Comparison of ENCODE assay signal across 15 mouse cellular contexts in the genomic region with DNA sequence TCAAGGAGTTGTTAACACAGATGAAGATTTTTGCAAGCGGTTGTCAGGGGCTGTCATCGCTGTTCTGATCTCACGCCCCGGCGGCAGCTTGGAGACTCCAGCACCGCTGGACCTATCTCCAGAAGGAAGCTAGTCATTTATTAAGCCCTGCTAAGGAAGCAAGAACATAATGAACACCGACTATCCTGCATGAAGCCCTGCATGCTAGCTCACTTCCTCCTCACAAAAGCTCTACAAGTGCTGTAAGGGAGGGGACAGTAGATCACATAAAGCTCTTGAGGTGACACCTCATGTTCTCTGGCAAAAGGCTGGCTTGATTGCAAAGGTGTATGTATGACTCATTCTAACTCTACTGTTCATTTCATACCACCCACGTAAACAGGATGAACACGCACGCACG. TPM values are rescaled to one million over a fixed set of nuclear protein-coding genes. Genes with fewer than 3 reads are reported as not detected.
DNase-seq lines count a peak whose midpoint lies in the region; ATAC-seq and TF ChIP-seq lines count a peak whose summit lies in the region.
"Had no signal": no experiment of that assay in that cellular context is flagged by ENCODE, and none has a peak within 500 bp of the region (broad histone marks: within the 10 kb centered on the region; RNA-seq: fewer than 3 reads in every experiment).

No protein-coding gene starts in this region.

- H3K27me3 ChIP-seq in kidney, embryonic 14.5 days (ENCODE audit: control insufficient read depth, insufficient read depth, low read length), result no peaks in the 10 kb centered on the region
- no peaks in the 10 kb centered on the region for H3K27me3 ChIP-seq in intestine, postnatal 0 days (replicated peaks; ENCODE audit: control insufficient read depth, insufficient read depth, low read length)
- H3K27me3 ChIP-seq: forebrain, embryonic 13.5 days; stomach, embryonic 15.5 days had no signal

- 80% methylated on average over 11 of the region's 11 CpGs for WGBS in kidney, embryonic 14.5 days
- WGBS in intestine, postnatal 0 days, result 57% methylated on average over 11 of the region's 11 CpGs

- DNase-seq in kidney, adult 11 months, result peak; percentile 22
- DNase-seq in thymus, postnatal 25 days, result no peak
- DNase-seq in layer of hippocampus, postnatal 10 days (ENCODE audit: low spot score in 2 of 2), result no peak
- no peak for DNase-seq in frontal cortex, postnatal 36 days (ENCODE audit: low spot score in 2 of 2)
- DNase-seq: cerebellum, adult 18-20 months; heart, adult 2 months; left cerebral cortex, postnatal 4 days; thymus, postnatal 14 days had no signal

- H3K4me2 ChIP-seq in kidney, embryonic 14.5 days (replicated peaks; ENCODE audit: low read depth, low read length), result no peak overlapping the region
- H3K4me2 ChIP-seq in intestine, postnatal 0 days (replicated peaks; ENCODE audit: low read depth), result no peak overlapping the region
- H3K4me2 ChIP-seq: forebrain, embryonic 13.5 days; liver, embryonic 11.5 days; stomach, embryonic 15.5 days had no signal

- no peak overlapping the region for H3K9ac ChIP-seq in kidney, embryonic 14.5 days (ENCODE audit: low read depth, low read length)
- no peak overlapping the region for H3K9ac ChIP-seq in intestine, postnatal 0 days (ENCODE audit: low read depth, low read length)
- H3K9ac ChIP-seq: forebrain, embryonic 13.5 days; stomach, embryonic 15.5 days had no signal

- ATAC-seq in kidney, embryonic 14.5 days (ENCODE audit: low FRiP score, low TSS enrichment), result no peak
- ATAC-seq in CD4-positive, CD25-positive, alpha-beta regulatory T cell, adult 4 months, result peak; percentile 90
- ATAC-seq in intestine, postnatal 0 days, result peak; percentile 73
- ATAC-seq in megakaryocyte, adult 5-6 weeks (ENCODE audit: poor library complexity, severe bottlenecking), result 0 out of 2 replicates have a peak, but pooled peaks have one; percentile 38
- ATAC-seq: forebrain, embryonic 13.5 days had no signal

- no peaks in the 10 kb centered on the region for H3K36me3 ChIP-seq in kidney, embryonic 14.5 days (ENCODE audit: control insufficient read depth, insufficient read depth, low read length)
- no peaks in the 10 kb centered on the region for H3K36me3 ChIP-seq in intestine, postnatal 0 days (ENCODE audit: control insufficient read depth, insufficient read depth)
- H3K36me3 ChIP-seq: stomach, embryonic 15.5 days had no signal

- no peak overlapping the region for H3K4me3 ChIP-seq in kidney, embryonic 14.5 days (ENCODE audit: low read length)
- H3K4me3 ChIP-seq in intestine, postnatal 0 days (ENCODE audit: low read depth, low read length), result no peak overlapping the region
- H3K4me3 ChIP-seq: forebrain, embryonic 13.5 days; heart, adult 2 months; stomach, embryonic 15.5 days had no signal

- H3K9me3 ChIP-seq in kidney, embryonic 14.5 days (ENCODE audit: control insufficient read depth, low read length), result no peaks in the 10 kb centered on the region
- no peaks in the 10 kb centered on the region for H3K9me3 ChIP-seq in intestine, postnatal 0 days (ENCODE audit: control insufficient read depth)
- H3K9me3 ChIP-seq: forebrain, embryonic 13.5 days; stomach, embryonic 15.5 days had no signal

- TF ChIP-seq CTCF in intestine, postnatal 0 days (IDR thresholded peaks at IDR 0.05; ENCODE audit: low read depth), result no peak

- no peak overlapping the region; the same call in 1 of the 2 replicates for H3K27ac ChIP-seq in kidney, embryonic 14.5 days (ENCODE audit: low read depth, low read length)
- H3K27ac ChIP-seq in intestine, postnatal 0 days (ENCODE audit: low read depth, low read length), result no peak overlapping the region
- H3K27ac ChIP-seq: forebrain, embryonic 13.5 days; heart, adult 2 months; stomach, embryonic 15.5 days had no signal

- H3K4me1 ChIP-seq in kidney, embryonic 14.5 days (ENCODE audit: control insufficient read depth, insufficient read depth, low read length), result no peaks in the 10 kb centered on the region
- H3K4me1 ChIP-seq in intestine, postnatal 0 days (replicated peaks; ENCODE audit: control insufficient read depth, insufficient read depth, low read length), result no peaks in the 10 kb centered on the region
- H3K4me1 ChIP-seq: stomach, embryonic 15.5 days had no signal

RNA-seq across cellular contexts. Expression of a gene that starts 7.8 kb away (rescaled TPM):
- polyA plus RNA-seq in kidney, embryonic 14.5 days (2014; fragmentation: Nextera tagmentation; extraction: Ambion mirVana), result 18.0 and 22.4 TPM in 2 replicates
- polyA plus RNA-seq in CD4-positive, CD25-positive, alpha-beta regulatory T cell, adult 4 months (2017; shearing (Covaris generic)), result 10 to 100 TPM; 23.8 to 39.0 TPM
- polyA plus RNA-seq in intestine, postnatal 0 days (2015; fragmentation: Nextera tagmentation; extraction: Ambion mirVana), result 8.2 and 9.5 TPM in 2 replicates
- total RNA-seq in megakaryocyte, adult 5-6 weeks (2015), result 31.5 and 34.2 TPM in 2 replicates
- 40.5 and 49.7 TPM in 2 replicates for total RNA-seq in megakaryocyte, adult 5-6 weeks (2017)
- total RNA-seq in layer of hippocampus, postnatal 10 days (2021), result 10 to 100 TPM; 45.9 to 47.1 TPM
